Mouse (Mus musculus): ENCODE results near the gene Pithd1.

Gene Pithd1

GRCm38 (mm10) chr4:135986943-135987710 lies at the start of gene Pithd1:
Gene Pithd1 (minus strand): TSS chr4:135987264.
- peak; percentile 93 for DNase-seq (ENCODE audit: low read depth)

GRCm38 (mm10) chr4:136035078-136035477 lies 48.0 kb upstream of the Pithd1 start:
- no peak for DNase-seq (ENCODE audit: low read depth)

GRCm38 (mm10) chr4:136033231-136033630 lies 46.2 kb upstream of the Pithd1 start:
- no peak for DNase-seq (ENCODE audit: low read depth)

- peak; percentile 53 for DNase-seq (ENCODE audit: low read depth)
These were observed 44.2 kb upstream of the Pithd1 start for GRCm38 (mm10) chr4:136030968-136031909.

- peak; percentile 12 for DNase-seq (ENCODE audit: low read depth)
These were observed 41.6 kb upstream of the Pithd1 start for GRCm38 (mm10) chr4:136028689-136029088.

GRCm38 (mm10) chr4:136028132-136028564 lies 41.1 kb upstream of the Pithd1 start:
- DNase-seq (ENCODE audit: low read depth): no peak

- no peak for DNase-seq (ENCODE audit: low read depth)
These were observed 40.5 kb upstream of the Pithd1 start for GRCm38 (mm10) chr4:136027416-136028131.

- DNase-seq (ENCODE audit: low read depth): no peak
These were observed 38.3 kb upstream of the Pithd1 start for GRCm38 (mm10) chr4:136025350-136025749.

GRCm38 (mm10) chr4:136022924-136023323 lies 35.9 kb upstream of the Pithd1 start:
- no peak for DNase-seq (ENCODE audit: low read depth)

GRCm38 (mm10) chr4:136021549-136022047 lies 34.5 kb upstream of the Pithd1 start, which contains the start of gene Eloa:
Gene Eloa (minus strand): TSS chr4:136021763.
- peak; percentile 99 for DNase-seq (ENCODE audit: low read depth)

GRCm38 (mm10) chr4:136020743-136021548 lies 33.9 kb upstream of the Pithd1 start:
- peak; percentile 32 for DNase-seq (ENCODE audit: low read depth)

GRCm38 (mm10) chr4:136016059-136016602 lies 29.1 kb upstream of the Pithd1 start:
- DNase-seq (ENCODE audit: low read depth): no peak

GRCm38 (mm10) chr4:136010586-136010985 lies 23.5 kb upstream of the Pithd1 start:
- no peak for DNase-seq (ENCODE audit: low read depth)

GRCm38 (mm10) chr4:136008782-136009447 lies 21.9 kb upstream of the Pithd1 start:
- DNase-seq (ENCODE audit: low read depth): no peak

- no peak for DNase-seq (ENCODE audit: low read depth)
These were observed 19.8 kb upstream of the Pithd1 start for GRCm38 (mm10) chr4:136006821-136007220.

- DNase-seq (ENCODE audit: low read depth): no peak
These were observed 17.9 kb upstream of the Pithd1 start for GRCm38 (mm10) chr4:136004921-136005320.

GRCm38 (mm10) chr4:136004107-136004675 lies 17.1 kb upstream of the Pithd1 start:
- no peak for DNase-seq (ENCODE audit: low read depth)

- DNase-seq (ENCODE audit: low read depth): no peak
These were observed 8.1 kb upstream of the Pithd1 start for GRCm38 (mm10) chr4:135995118-135995517.

- no peak for DNase-seq (ENCODE audit: low read depth)
These were observed 6.9 kb upstream of the Pithd1 start for GRCm38 (mm10) chr4:135993941-135994340.

- DNase-seq (ENCODE audit: low read depth): no peak
These were observed 650 bp upstream of the Pithd1 start for GRCm38 (mm10) chr4:135987714-135988113.
